ENCODE assay signal across 8 mouse cellular contexts in the genomic region with DNA sequence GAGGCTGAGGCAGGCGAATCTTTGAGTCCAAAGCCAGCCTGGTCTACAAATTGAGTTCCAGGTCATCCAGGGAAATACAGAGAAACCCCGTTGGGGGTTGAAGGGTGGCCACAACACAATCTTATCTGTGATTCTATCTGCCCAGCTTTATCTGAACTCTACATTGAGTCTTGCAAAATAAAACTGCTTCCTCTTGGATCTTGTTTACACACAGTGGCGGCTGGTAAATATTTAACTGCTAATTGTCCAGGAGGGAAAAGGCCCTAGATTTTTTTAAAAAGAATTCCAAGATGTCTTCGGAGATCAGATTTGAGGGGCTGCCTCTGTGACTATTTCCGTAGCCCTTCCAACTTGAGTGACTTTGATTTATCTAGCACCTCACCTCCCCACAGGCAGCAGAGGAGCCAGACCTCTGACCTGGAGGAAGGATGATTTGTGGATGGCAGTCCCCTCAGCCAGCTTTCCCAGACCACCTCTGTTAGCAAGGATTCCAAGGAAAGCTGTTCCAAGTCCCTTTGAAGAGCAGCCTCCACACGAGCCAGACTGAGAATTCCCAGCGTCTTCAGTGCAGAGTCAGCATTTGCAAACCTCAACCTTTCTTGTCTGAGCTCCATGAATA. TPM values are rescaled to one million over a fixed set of nuclear protein-coding genes. Genes with fewer than 3 reads are reported as not detected.
DNase-seq lines count a peak whose midpoint lies in the region; ATAC-seq and TF ChIP-seq lines count a peak whose summit lies in the region.
"Had no signal": no experiment of that assay in that cellular context is flagged by ENCODE, and none has a peak within 500 bp of the region (broad histone marks: within the 10 kb centered on the region; RNA-seq: fewer than 3 reads in every experiment).

No protein-coding gene starts in this region.

- ATAC-seq in heart, embryonic 16.5 days (replicated peaks; ENCODE audit: extremely low read depth, insufficient read depth, low FRiP score), result no peak
- 0 out of 2 replicates have a peak, but pooled peaks have one; percentile 9 for ATAC-seq in intestine, embryonic 15.5 days
- ATAC-seq in liver, embryonic 11.5 days (replicated peaks; ENCODE audit: low FRiP score), result no peak

- H3K4me3 ChIP-seq in heart, embryonic 16.5 days (ENCODE audit: low read length), result peak overlapping the region; percentile 9; the same call in 1 of the 2 replicates
- H3K4me3 ChIP-seq in MEL (ENCODE audit: control insufficient read depth in 1 of 2, insufficient read depth in 1 of 2, low read depth in 2 of 2, low read length in 2 of 2), result no peak overlapping the region
- no peak overlapping the region for H3K4me3 ChIP-seq in intestine, embryonic 15.5 days (replicated peaks)
- no peak overlapping the region for H3K4me3 ChIP-seq in liver, embryonic 11.5 days (ENCODE audit: low read depth, low read length)

- peak overlapping the region; percentile 21 for H3K4me2 ChIP-seq in heart, embryonic 16.5 days (ENCODE audit: low read depth, low read length)
- H3K4me2 ChIP-seq in intestine, embryonic 15.5 days (replicated peaks), result no peak overlapping the region
- no peak overlapping the region for H3K4me2 ChIP-seq in liver, embryonic 11.5 days

- no peak for TF ChIP-seq POLR2A in MEL (IDR thresholded peaks at IDR 0.05; ENCODE audit: control insufficient read depth in 1 of 2, insufficient read depth in 1 of 2, low read depth in 1 of 2, low read length in 2 of 2, poor library complexity in 1 of 2)

- H3K36me3 ChIP-seq in heart, embryonic 16.5 days (ENCODE audit: control insufficient read depth, insufficient read depth), result no peaks in the 10 kb centered on the region
- peaks cover 0 to 26% of the 10 kb centered on the region in 2 experiments; a peak in 2 of 4 replicates for H3K36me3 ChIP-seq in MEL (ENCODE audit: control insufficient read depth in 1 of 2, insufficient read depth in 2 of 2, low read length in 2 of 2)
- no peaks in the 10 kb centered on the region for H3K36me3 ChIP-seq in intestine, embryonic 15.5 days
- H3K36me3 ChIP-seq in liver, embryonic 11.5 days (ENCODE audit: control insufficient read depth, insufficient read depth, low read length), result no peaks in the 10 kb centered on the region

- H3K4me1 ChIP-seq in heart, embryonic 16.5 days (ENCODE audit: control insufficient read depth, insufficient read depth, low read length), result peaks cover 34% of the 10 kb centered on the region
- H3K4me1 ChIP-seq in MEL (ENCODE audit: control insufficient read depth in 1 of 2, insufficient read depth in 2 of 2, low read length in 2 of 2), result peaks cover 15 to 31% of the 10 kb centered on the region in 2 experiments
- peaks cover 32% of the 10 kb centered on the region for H3K4me1 ChIP-seq in intestine, embryonic 15.5 days (replicated peaks)
- peaks cover 25% of the 10 kb centered on the region for H3K4me1 ChIP-seq in liver, embryonic 11.5 days (replicated peaks; ENCODE audit: control insufficient read depth, insufficient read depth, low read length)

- TF ChIP-seq EP300 in MEL (IDR thresholded peaks at IDR 0.05; ENCODE audit: low read depth in 1 of 2, low read length in 2 of 2), result no peak

- intact Hi-C loops in heart, postnatal 10 days (cut with DNase I), result no loop called here

- no peaks in the 10 kb centered on the region for H3K9me3 ChIP-seq in heart, embryonic 16.5 days (replicated peaks; ENCODE audit: control insufficient read depth, low read length)
- no peaks in the 10 kb centered on the region for H3K9me3 ChIP-seq in MEL (replicated peaks; ENCODE audit: insufficient read depth, low read length)
- H3K9me3 ChIP-seq in intestine, embryonic 15.5 days, result no peaks in the 10 kb centered on the region
- H3K9me3 ChIP-seq in liver, embryonic 11.5 days (ENCODE audit: control insufficient read depth, low read length), result no peaks in the 10 kb centered on the region

- H3K27ac ChIP-seq in heart, embryonic 16.5 days (ENCODE audit: low read length), result peak overlapping the region; percentile 58; the same call in 1 of the 2 replicates
- no peak overlapping the region for H3K27ac ChIP-seq in MEL (ENCODE audit: control insufficient read depth, low read depth, low read length)
- peak overlapping the region; percentile 61 for H3K27ac ChIP-seq in intestine, embryonic 15.5 days
- H3K27ac ChIP-seq in liver, embryonic 11.5 days (ENCODE audit: low read depth, low read length), result peak overlapping the region; percentile 37; the same call in 1 of the 2 replicates

- WGBS in heart, embryonic 16.5 days, result 55% methylated on average over 7 of the region's 7 CpGs
- 38% methylated on average over 7 of the region's 7 CpGs for WGBS in intestine, embryonic 15.5 days
- WGBS in liver, embryonic 11.5 days, result 43% methylated on average over 7 of the region's 7 CpGs

- H3K27me3 ChIP-seq in heart, embryonic 16.5 days (ENCODE audit: control insufficient read depth, insufficient read depth, low read length), result no peaks in the 10 kb centered on the region
- H3K27me3 ChIP-seq in MEL (ENCODE audit: control insufficient read depth in 1 of 2, insufficient read depth in 2 of 2, low read length in 2 of 2), result no peaks in the 10 kb centered on the region
- no peaks in the 10 kb centered on the region for H3K27me3 ChIP-seq in intestine, embryonic 15.5 days (replicated peaks)
- H3K27me3 ChIP-seq in liver, embryonic 11.5 days (replicated peaks; ENCODE audit: control insufficient read depth, insufficient read depth, low read length), result no peaks in the 10 kb centered on the region

- TF ChIP-seq CTCF in MEL (IDR thresholded peaks at IDR 0.05 in 2 of 3, conservative IDR thresholded peaks at IDR 0.05 in 1 of 3; ENCODE audit: control insufficient read depth in 1 of 3, insufficient read depth in 1 of 3, low read depth in 2 of 3, low read length in 3 of 3, poor library complexity in 1 of 3, severe bottlenecking in 1 of 3), result no peak

- no peak overlapping the region for H3K9ac ChIP-seq in heart, embryonic 16.5 days (ENCODE audit: low read length)
- H3K9ac ChIP-seq in MEL (ENCODE audit: control insufficient read depth, low read depth, low read length, poor library complexity, severe bottlenecking), result no peak overlapping the region
- H3K9ac ChIP-seq in intestine, embryonic 15.5 days, result no peak overlapping the region
- no peak overlapping the region for H3K9ac ChIP-seq in liver, embryonic 11.5 days (ENCODE audit: low read depth, low read length)

- TF ChIP-seq RAD21 in MEL (IDR thresholded peaks at IDR 0.05; ENCODE audit: low read depth, low read length), result no peak

- H3K79me2 ChIP-seq in MEL (ENCODE audit: control insufficient read depth, insufficient read depth, low read length, poor library complexity), result no peaks in the 10 kb centered on the region

- DNase-seq in heart, postnatal 10 days, result no peak
- no peak for DNase-seq in MEL (ENCODE audit: low read depth, low spot score)
- DNase-seq in liver, embryonic 11.5 days (ENCODE audit: low spot score), result no peak
- DNase-seq in adrenal gland, postnatal 10 days, result no peak
- DNase-seq in cerebellum, adult 11-12 months, result no peak
- DNase-seq: cerebellum, adult 2 months had no signal

TF ChIP-seq in MEL, 35 proteins besides CTCF, POLR2A, EP300 and RAD21:
- TF ChIP-seq GATA1 (IDR thresholded peaks at IDR 0.05; ENCODE audit: low read depth, low read length) (0 out of 2 replicates have a peak, but pooled peaks have one; percentile 31), MAX (IDR thresholded peaks at IDR 0.05; ENCODE audit: low read length) (no peak)

RNA-seq across cellular contexts. Expression of gene Gm42791, which starts 25.9 kb away (rescaled TPM):
- 1.4 TPM in 1 of 2 replicates, not detected in the other for polyA plus RNA-seq in heart, embryonic 16.5 days (2015; fragmentation: Nextera tagmentation; extraction: Ambion mirVana)
- total RNA-seq in heart, postnatal 10 days (2021), result 1 to 10 TPM; 4.1 to 6.0 TPM
- total RNA-seq in MEL (2012; rRNA removed), result 1.2 TPM in 1 of 2 replicates, not detected in the other
- 1 to 10 TPM in 1 of 2 experiments, not detected in 1; 2.1 TPM for polyA plus RNA-seq in MEL (2012; ENCODE audit: insufficient read depth in 1 of 2, insufficient read length in 2 of 2, low read depth in 1 of 2, low replicate concordance in 2 of 2, missing spikeins in 1 of 2)
- 0.57 and 2.3 TPM in 2 replicates for polyA plus RNA-seq in intestine, embryonic 15.5 days (2015; fragmentation: Nextera tagmentation; extraction: Ambion mirVana)
- not detected in 2 replicates for polyA plus RNA-seq in liver, embryonic 11.5 days (2014; fragmentation: Nextera tagmentation; extraction: Ambion mirVana)
- total RNA-seq in adrenal gland, postnatal 10 days (2021), result 1 to 10 TPM; 3.6 to 4.7 TPM
- polyA plus RNA-seq: cerebellum, adult 2 months had no signal

RNA-seq across cellular contexts. Expression of gene Katnal1, which starts 39.9 kb away (rescaled TPM):
- polyA plus RNA-seq in heart, embryonic 16.5 days (2015; fragmentation: Nextera tagmentation; extraction: Ambion mirVana), result 12.4 and 12.7 TPM in 2 replicates
- total RNA-seq in heart, postnatal 10 days (2021), result 1 to 10 TPM; 5.9 to 9.4 TPM
- total RNA-seq in MEL (2012; rRNA removed), result 13.6 and 14.8 TPM in 2 replicates
- 10 to 100 TPM in 1 of 2 experiments, not detected in 1; 12.8 TPM for polyA plus RNA-seq in MEL (2012; ENCODE audit: insufficient read depth in 1 of 2, insufficient read length in 2 of 2, low read depth in 1 of 2, low replicate concordance in 2 of 2, missing spikeins in 1 of 2)
- 8.1 and 9.5 TPM in 2 replicates for polyA plus RNA-seq in intestine, embryonic 15.5 days (2015; fragmentation: Nextera tagmentation; extraction: Ambion mirVana)
- 18.9 and 19.5 TPM in 2 replicates for polyA plus RNA-seq in liver, embryonic 11.5 days (2014; fragmentation: Nextera tagmentation; extraction: Ambion mirVana)
- 10 to 100 TPM in 1 of 2 experiments, 1 to 10 TPM in 1; 5.5 to 12.2 TPM for total RNA-seq in adrenal gland, postnatal 10 days (2021)
